Mouse (Mus musculus) heart, postnatal 0 days (tissue): ENCODE measurements at regions not wholly inside any gene's neighbourhood (a gene's known extent, or its start where the extent isn't known, plus 50 kb on each side); places are given as distances from the start of the nearest gene placed in this dataset.

ENCODE experiments used
- CTCF ChIP-seq: IDR thresholded peaks from 2 replicates; pipeline ENCODE4 v1.5.1; 2016; ENCODE audit warnings: antibody characterized with exemption, control low read depth, low read depth
- EP300 ChIP-seq: IDR thresholded peaks from 2 replicates; pipeline ENCODE4 v1.6.1; 2016; ENCODE audit warnings: antibody characterized with exemption, low read depth

DNA sequence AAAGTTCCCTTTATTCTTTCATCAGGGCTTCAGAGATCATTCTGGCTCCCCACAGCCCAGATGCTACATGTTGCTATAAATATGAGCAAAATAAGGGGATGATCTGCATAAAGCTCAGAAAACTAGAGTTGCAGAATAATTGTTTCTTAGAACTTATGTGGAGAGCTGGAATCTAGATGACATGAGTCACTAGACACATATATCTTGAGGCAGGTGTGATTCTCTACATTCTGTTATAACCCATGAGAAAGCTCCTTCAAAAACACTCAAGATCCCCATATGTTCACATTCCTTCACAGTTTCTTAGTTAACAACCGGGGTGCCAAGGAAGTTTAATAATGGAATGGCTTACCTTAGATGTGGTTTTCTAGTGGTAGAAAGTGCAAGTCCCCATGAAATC lies 71.1 kb downstream of the Dnajb9 start:
- TF ChIP-seq CTCF = no peak
- TF ChIP-seq EP300 = no peak
